Mouse (Mus musculus): ENCODE data around the gene Lipn.

GRCm38 (mm10) chr19:34066779-34067472 is at the start of gene Lipn:
- TF ChIP-seq CTCF (IDR thresholded peaks at IDR 0.05) (no peak), EP300 (IDR thresholded peaks at IDR 0.05) (no peak)

Data from lung, postnatal 0 days (tissue).